Mouse (Mus musculus): ENCODE measurements around the gene Eif3k.

The Eif3k gene

GRCm38 (mm10) chr7:28939418-28940183 lies 42.1 kb downstream of the Eif3k start:
- DNase-seq (ENCODE audit: inconsistent ontology term): no peak

GRCm38 (mm10) chr7:28938654-28939053 lies 43.0 kb downstream of the Eif3k start:
- DNase-seq (ENCODE audit: inconsistent ontology term): peak; percentile 90

DNA sequence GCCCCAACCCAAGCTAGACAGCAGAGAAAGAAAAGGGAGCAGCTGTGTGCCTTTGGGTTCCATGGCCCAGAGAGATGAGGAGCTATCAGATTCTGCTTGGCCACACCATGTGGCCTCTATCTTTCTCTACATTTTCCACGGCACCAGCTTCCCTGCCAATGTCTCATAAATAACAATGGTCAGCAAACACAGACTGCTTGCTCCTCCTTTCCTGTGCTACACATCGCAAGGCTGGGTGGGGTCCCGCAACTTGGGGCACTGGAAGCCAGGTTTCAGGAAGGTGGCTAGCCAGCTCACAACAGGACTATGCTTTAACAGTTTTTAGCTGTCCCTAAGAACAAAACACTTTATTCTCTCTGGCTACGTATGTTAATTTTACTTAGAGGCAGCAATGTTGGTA lies 44.9 kb downstream of the Eif3k start:
- no peak for DNase-seq (ENCODE audit: inconsistent ontology term)

DNA sequence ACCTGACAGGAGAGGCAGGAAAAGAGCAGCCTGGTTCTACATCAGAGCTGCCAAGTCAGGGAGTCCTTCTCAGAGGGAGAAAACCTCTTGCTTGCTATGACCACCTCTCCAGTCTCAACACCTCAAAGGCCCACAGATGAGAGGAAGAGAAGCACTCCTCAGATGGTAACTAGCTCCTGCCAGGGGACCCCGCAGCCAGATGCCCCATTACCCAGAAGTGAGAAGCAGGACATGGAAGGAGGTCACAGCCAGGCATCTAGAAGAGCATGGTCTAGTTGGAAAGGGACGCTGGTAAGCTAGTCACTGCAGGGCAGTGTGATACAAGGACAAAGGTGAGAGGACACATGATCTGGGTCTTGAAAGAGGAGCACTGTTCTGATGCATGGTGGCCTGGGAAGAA lies 47.8 kb downstream of the Eif3k start:
- DNase-seq (ENCODE audit: inconsistent ontology term): no peak

- no peak for DNase-seq (ENCODE audit: inconsistent ontology term)
These were observed 49.1 kb downstream of the Eif3k start for GRCm38 (mm10) chr7:28932421-28933041.

- DNase-seq (ENCODE audit: inconsistent ontology term): no peak
These were observed 50.0 kb downstream of the Eif3k start for GRCm38 (mm10) chr7:28931695-28932039.

- DNase-seq (ENCODE audit: inconsistent ontology term): no peak
These were observed 50.5 kb downstream of the Eif3k start for GRCm38 (mm10) chr7:28931032-28931694.

GRCm38 (mm10) chr7:28930320-28931031 lies 51.2 kb downstream of the Eif3k start:
- peak; percentile 69 for DNase-seq (ENCODE audit: inconsistent ontology term)

GRCm38 (mm10) chr7:28929381-28929780 lies 52.3 kb downstream of the Eif3k start:
- no peak for DNase-seq (ENCODE audit: inconsistent ontology term)

DNA sequence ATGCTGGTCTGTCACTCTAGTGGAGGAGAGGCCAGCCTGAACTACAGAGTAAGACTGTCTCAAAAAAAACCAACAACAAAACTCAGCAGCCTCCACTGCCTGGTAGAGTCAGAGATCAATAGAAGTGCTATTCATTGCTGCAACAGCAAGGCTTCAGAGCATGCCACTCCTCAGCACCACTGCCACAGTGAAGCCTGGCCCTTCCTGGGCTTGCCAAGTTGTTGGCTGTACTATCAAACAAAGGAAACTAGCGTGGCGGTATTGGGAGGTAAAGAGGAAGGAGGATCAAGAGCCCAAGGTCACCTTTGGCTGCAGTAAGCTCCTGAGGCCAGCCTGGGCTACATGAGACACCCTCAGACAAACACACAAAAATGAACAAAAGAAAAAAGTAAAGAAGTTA lies 55.5 kb downstream of the Eif3k start:
- no peak for DNase-seq (ENCODE audit: inconsistent ontology term)

GRCm38 (mm10) chr7:28925317-28925716 lies 56.3 kb downstream of the Eif3k start:
- peak; percentile 98 for DNase-seq (ENCODE audit: inconsistent ontology term)

GRCm38 (mm10) chr7:28924802-28925201 lies 56.9 kb downstream of the Eif3k start:
- no peak for DNase-seq (ENCODE audit: inconsistent ontology term)

DNA sequence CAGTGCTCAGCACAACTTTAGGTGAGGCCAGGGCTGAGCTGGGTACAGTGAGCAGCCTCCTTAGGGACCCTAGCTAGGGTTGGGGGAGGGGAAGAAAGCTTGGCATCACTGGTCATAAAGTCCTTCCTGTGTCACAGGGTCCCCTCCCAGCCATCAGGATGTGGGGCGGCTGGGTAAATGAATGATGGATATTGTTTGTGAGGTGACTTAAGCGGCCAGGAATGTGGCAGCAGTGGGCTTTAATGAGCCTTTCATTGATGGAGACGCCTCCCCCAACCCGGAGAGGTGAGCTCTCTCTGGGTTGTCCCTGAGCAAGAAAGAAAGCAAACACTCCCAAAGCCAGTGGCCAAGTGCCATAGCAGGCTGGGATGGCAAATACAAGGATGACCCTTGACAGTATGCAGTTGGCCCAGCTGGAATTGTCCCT lies 57.8 kb downstream of the Eif3k start:
- peak; percentile 98 for DNase-seq (ENCODE audit: inconsistent ontology term)

- DNase-seq (ENCODE audit: inconsistent ontology term): no peak
These were observed 59.1 kb downstream of the Eif3k start for GRCm38 (mm10) chr7:28922606-28923005.

DNA sequence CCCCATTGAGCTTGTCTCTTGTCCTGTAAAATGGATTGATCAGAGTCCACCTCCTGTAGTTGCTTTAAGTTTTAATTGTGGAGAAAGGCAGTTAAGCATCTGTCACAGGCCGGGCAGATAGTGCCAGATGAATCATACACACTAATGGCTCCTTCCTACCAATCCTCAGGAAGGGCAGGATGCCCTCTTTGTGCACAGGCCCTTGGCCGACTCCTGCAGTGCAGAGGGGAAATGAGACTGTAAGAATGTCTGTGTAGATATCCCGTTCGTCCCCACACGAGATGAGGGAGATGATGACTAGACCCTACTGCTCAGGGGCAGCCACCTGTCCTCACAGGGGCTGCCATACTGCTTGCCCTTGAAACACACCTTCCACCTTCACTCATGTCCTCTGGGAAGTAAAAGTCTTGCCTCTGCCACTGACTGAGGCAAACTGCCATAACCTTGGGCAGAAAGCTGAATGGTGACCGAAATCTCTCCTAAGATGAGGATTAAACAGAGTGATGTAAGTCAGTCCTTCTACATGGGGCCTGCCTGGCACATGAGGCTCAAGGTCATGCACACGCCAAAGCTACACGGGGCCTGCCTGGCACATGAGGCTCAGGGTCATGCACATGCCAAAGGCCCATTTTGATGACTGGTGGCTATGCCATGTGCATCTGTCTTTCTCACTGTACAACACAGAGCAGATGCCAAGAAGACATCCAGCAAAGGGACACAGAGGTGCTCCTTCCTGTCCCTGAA lies 59.8 kb downstream of the Eif3k start:
- peak; percentile 79 for DNase-seq (ENCODE audit: inconsistent ontology term)
